Mouse (Mus musculus): Measurements from ENCODE around the gene Pde4dip.

Pde4dip gene

GRCm38 (mm10) chr3:97649469-97649868, 239.0 kb downstream of the Pde4dip start:
- DNase-seq (ENCODE audit: low spot score in 2 of 2): no peak

- DNase-seq (ENCODE audit: low spot score in 2 of 2): no peak
Observed at GRCm38 (mm10) chr3:97649022-97649421, 239.5 kb downstream of the Pde4dip start.

DNA sequence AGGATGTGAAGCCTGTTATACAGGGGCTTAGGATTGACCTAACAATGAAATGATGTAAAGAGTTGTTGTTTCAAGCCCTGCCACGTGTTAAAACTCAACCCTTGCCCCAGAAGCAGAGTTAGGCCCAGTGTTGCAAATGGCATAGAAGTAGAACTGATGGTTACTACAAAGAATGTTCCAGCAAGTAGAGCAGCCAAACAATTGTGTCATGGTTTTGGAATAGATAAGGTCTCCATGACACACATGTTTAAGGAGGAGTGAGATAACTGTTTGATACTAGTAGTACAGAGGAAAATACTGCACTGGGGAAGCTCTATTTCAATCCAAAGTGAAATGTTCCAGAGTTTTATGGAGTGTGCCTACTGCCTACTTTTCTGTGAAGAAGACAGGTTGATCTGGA, 240.0 kb downstream of the Pde4dip start:
- DNase-seq (ENCODE audit: low spot score in 2 of 2): no peak

DNA sequence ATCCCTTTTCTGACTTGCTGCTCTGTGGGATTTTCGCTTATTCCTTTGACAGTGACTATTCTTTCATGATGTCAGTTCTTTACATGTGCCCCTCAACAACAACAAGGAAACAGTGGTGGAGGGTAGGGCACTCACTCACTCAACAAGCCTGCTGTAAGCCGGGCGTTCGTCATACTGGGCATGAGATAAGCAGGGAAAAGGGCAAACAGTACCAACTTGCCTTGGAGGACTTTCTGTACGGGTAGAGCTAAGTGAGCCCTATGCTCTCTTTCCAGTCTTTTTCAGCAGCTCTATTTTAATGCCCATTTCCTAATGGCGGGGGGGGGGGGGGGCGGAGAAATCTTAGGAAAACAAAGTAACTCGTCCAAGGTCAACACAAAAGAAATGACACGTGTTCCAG, 246.5 kb downstream of the Pde4dip start:
- no peak for DNase-seq (ENCODE audit: low spot score in 2 of 2)

DNA sequence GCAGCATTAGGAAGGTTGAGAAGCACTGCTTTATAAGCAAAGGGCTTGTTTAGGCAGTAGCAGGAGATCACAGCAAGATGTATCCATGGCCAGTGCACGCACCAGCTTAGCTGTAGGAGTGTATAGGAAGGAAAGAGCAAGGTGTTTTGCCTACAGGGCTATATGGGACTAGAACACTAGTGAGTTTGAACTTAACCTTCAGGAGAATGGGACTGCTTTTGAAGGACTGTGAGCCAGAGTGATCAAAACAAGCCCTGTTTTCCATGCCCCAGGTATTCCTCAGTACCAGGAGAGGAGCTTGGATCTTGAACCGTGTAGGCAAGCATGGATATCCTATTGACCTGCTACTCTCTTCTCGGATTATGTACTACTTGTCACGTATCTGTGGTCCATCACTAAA, 247.1 kb downstream of the Pde4dip start:
- no peak for DNase-seq (ENCODE audit: low spot score in 2 of 2)

All from spleen, postnatal 10 days (tissue).